Mouse (Mus musculus): ENCODE measurements around the gene Coro2b.

Gene Coro2b

GRCm38 (mm10) chr9:62437446-62437845 lies 99.4 kb downstream of the Coro2b start:
- DNase-seq (ENCODE audit: low read depth), result no peak

GRCm38 (mm10) chr9:62435613-62436318 lies 101.1 kb downstream of the Coro2b start:
- no peak for DNase-seq (ENCODE audit: low read depth)

DNA sequence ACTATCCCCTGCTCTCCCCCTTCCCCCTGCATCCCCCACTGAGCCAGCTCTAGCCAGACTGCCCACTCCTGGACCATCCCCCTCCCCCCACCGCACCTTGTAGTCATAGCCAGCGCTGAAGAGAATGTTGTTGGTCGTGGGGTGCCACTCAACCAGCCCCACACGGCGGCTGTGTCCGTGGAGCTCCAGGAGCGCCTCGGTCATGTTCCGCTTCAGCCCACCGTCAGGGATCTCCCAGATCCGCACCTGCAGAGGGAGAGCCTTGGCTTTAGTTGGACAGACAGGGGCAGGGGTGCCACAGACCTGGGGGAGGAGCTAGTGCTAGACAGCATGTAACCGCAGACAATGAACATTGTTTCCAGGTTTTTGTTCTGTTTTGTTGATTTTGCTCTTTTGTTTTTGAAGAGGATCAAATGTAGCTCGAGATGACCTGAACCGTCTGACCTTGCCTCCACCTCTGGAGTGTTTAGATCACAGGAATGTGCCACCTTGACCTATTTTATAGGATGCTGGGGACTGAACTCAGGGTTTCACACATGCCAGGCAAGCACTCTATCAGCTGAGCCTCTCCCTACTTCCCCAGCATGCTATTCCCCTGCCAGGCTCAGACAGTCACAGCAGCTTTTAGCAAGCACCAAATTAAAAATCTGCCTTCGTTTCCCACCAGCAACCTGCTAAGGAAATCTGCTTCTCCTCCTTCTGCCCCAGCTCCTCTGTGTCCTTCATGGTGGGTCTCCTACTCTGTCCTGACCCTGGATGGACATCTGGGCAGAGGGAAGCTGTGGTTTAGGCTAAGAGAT lies 104.4 kb downstream of the Coro2b start:
- DNase-seq (ENCODE audit: low read depth), result no peak

DNA sequence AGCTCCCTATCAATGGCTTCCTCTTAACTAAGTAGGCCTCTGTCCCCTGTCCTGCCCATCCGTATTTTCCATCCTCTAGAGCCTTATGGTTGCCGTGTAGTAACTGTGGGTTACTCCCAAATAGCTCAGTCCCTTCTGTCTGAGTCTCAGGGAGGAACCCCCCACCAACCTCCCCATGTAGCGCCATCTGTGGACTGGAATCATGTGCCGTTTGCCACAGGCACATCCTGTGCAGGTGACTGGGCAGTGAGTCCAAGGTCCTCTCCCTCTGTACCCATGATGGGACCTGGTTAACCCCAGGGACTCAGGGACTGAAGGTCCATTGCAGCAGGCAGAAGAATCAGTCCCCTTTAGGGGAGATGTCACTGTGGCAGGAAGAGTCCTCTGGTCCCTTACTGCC lies 106.1 kb downstream of the Coro2b start:
- DNase-seq (ENCODE audit: low read depth), result no peak

DNA sequence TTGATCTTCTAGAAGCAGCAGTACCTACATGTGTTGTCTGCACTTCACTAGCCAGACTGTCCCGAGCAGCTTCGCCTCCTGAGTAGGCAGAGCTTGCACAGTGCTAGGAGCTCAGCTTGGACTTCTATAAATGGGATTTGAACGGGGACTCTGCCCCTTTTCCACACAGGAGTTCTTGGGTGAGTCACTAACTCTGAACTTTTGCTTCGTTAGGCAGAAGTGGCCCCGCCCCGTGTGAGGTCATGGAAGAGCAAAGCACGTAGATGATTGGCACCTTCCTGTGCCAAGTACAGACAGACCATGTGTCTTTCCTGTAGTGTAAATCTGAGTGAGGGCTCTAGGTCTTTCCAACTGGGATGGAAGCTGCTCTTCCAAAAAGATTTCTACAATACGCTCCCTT lies 109.8 kb downstream of the Coro2b start:
- DNase-seq (ENCODE audit: low read depth), result peak; percentile 74

DNA sequence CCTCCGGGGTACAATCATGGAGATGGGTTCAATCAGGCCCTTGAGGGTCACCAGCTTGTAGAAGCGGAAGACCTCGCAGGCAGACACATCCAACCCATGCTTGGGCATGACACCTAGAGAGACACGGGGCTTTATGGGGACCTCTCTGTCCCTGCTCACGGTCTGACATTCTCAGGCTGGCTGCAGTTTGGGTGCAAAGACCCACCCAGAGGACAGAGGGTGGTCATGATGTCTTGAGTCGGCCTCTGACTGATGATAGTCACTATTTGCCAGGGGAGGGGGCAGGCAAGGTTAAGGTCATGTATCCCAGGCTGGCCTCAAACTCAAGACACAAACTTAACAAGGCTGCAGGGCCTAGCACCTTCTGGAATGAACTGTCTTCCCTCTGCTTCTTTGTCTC lies 110.3 kb downstream of the Coro2b start:
- no peak for DNase-seq (ENCODE audit: low read depth)

DNA sequence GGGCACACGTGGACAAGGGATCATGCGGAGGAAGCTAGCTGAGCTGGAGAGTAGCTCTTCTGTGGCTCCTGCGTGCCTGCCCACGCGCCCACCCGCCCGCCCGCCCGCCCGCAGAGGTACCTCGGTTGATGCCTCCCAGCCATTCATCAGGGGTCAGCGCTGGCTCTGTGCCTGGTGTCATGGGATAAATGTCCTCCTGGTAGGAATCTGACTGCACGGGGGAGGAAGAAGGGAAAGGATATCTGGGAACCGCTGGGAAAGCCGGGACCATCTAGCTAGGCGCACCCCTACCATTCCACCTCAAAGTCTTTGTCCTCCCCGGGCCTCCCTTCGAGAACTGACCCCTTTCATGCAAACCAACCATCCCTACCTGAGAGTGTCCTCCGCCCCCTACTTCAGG lies 110.8 kb downstream of the Coro2b start:
- no peak for DNase-seq (ENCODE audit: low read depth)

DNA sequence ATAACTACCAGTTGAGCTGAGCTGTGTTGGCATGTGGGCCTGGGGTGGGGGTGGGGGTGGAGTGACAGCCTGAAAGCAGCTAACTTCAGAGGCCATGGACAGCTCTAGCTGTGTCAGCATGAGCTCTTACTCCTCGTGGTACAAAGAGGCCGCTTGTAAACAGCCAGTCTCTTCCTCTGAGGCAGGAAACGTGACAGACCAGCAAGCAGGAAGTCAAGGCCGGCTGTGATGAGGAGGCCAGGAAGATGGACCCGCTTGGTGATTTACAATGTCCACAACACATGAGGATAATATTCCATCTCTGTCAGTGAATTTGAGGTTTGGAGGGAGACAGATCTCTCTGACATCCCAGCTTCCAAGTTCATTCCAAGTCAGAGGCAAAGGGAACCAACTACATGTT lies 111.6 kb downstream of the Coro2b start:
- peak; percentile 78 for DNase-seq (ENCODE audit: low read depth)

DNA sequence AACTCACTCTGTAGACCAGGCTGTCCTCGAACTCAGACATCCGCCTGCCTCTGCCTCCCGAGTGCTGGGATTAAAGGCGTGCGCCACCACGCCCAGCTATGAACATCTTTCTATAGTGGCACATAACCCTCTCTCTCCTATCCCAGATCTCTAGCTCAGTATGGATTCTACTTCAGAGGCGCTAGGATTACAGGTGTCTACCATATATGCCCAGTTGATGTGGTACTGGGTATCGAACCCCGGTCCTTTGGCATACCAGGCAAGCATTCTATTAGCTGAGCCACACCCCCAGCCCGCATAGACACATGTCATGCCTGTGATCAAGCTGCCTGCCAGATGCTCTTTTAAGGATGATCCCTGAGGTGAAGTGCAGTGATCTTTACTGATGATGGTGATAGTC lies 113.0 kb downstream of the Coro2b start:
- DNase-seq (ENCODE audit: low read depth), result no peak

DNA sequence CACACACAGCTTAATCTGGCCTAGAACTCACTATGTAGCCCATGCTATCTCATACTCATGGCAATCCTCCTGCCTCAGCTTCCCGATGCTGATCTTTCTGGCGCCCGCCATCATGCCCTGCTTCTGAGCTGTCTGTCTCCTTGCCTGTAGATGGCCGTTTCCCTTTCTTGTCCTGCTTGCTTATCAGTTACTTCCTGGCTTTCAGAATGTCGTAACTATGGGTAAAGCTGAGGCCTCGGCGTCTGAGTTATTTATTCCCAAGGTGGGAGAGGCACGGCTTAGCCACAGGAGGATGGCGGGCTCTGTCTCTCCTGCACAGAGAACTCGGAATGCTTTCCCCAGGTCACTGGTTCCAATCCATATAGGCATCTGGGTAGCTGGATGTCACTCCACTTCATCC lies 113.9 kb downstream of the Coro2b start:
- no peak for DNase-seq (ENCODE audit: low read depth)

DNA sequence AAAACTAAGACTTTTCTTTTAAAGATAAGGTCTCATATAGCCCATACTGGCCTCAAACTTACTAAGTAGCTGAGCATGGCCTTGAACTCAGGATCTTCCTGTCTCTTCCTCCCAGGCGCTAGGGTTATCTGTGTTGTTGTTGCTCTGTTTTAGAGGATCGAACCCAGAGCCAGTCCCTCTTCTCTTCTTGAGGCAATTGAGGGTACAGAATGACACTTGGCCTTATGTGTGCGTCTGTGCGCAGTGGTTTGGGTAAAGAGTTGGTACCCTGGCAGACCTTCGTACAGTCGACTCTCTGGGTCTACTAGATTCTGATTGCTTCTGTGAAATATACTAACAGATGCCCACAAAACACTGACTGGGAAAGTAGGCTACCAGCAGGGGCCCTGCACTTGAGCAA lies 114.9 kb downstream of the Coro2b start:
- DNase-seq (ENCODE audit: low read depth), result no peak

GRCm38 (mm10) chr9:62421027-62421426 lies 115.8 kb downstream of the Coro2b start:
- peak; percentile 85 for DNase-seq (ENCODE audit: low read depth)

GRCm38 (mm10) chr9:62420261-62420917 lies 116.5 kb downstream of the Coro2b start:
- DNase-seq (ENCODE audit: low read depth), result no peak

GRCm38 (mm10) chr9:62418742-62419141 lies 118.1 kb downstream of the Coro2b start:
- DNase-seq (ENCODE audit: low read depth), result peak; percentile 44

- DNase-seq (ENCODE audit: low read depth), result no peak
Measured at GRCm38 (mm10) chr9:62407357-62408146, 129.3 kb downstream of the Coro2b start.

DNA sequence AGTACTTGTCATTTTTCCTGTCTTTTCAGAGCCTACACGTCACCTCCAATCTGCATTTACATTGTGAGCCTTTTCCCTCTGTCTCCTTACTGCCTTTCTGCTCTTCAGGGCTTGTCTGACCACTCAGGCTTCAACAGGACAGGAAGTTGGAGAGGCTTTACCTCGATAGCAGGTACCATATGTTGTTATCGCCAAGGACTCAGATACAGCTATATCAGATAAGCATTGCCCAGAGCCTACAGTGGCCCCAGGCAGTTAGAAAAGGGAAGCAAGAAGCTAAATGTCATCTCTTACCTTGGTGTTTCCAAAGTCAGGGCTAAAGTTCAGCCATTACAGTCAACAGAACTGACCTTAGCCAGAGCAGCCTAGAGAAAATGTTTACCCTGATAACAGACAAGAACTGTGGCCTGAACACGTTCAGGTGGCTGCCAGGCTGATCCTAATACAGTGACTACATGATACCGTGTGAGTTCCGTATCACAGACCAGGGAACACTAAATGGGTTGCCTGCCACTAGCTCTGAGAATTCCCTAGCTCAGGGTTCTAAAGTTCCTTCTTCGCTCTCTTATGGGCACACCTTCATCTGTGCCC lies 130.3 kb downstream of the Coro2b start:
- DNase-seq (ENCODE audit: low read depth), result no peak

DNA sequence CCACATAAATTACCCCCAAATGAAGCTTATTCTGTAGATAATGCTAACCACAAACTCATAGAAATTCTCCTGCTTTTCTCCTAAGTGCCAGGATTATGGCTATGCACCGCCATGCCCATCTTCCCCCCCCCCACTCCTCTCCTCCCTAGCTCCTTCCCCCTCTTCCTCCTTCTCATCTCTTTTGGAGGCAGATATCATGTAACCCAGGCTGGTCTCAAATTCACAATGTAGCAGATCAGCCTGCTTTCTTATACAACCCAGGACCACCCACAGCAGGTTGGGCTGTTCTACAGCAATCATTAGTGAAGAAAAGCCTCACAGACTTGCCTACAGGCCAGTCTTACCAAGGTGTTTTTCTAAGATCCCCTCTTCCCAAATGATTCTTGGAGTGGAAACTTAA lies 135.3 kb downstream of the Coro2b start:
- DNase-seq (ENCODE audit: low read depth), result no peak

DNA sequence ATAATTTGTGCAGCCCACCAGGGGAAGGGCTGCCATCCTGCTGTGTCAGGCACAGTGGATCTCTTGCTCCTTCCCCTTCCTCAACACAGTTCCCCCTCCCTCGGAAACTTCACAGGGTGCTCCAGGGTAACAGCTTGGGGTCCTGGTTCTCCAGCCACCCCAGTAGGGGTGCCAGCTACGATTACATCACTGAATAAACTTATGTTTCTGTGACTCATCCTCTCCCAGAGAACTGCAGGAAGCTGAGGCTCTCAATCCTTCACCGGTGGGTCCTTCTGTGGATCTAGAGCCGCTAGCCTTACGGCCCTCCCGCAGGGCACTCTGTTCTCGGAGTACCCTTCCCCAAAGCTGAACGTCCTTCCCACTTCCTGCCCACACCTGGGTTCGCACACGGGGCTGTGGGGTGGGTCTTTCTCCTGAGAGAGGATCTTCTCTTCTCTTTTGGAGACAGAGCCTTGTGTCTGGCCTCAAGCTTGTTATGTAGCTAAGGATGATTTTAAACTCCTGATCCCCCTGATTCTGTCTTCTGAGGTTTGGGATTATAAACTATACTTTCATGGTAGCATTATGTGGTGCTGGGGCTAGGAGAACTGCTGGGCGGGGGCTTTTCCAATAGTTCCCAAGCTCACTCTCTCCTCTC lies 136.2 kb downstream of the Coro2b start:
- DNase-seq (ENCODE audit: low read depth), result no peak

- no peak for DNase-seq (ENCODE audit: low read depth)
Measured at GRCm38 (mm10) chr9:62394163-62394562, 142.7 kb downstream of the Coro2b start.

- no peak for DNase-seq (ENCODE audit: low read depth)
Measured at GRCm38 (mm10) chr9:62393531-62393930, 143.3 kb downstream of the Coro2b start.

DNA sequence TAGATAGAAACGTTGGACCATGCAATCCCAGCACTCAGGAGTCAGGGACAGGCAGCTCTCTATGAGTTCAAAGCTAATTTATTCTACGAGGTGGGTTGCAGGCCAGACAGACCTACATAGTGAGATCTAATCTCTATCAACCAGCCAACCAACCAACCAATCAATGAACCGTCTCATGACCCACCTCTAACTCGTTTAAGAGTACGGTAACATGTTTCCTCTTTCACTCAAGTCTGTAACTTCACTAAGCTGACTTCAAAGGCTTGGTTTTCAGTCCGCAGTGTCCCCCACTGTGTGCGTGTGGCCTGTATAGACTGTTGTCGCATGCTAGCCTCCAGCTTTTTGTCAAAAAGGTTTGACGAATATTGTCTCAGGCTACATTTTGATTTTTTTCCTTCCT lies 147.1 kb downstream of the Coro2b start:
- DNase-seq (ENCODE audit: low read depth), result no peak

Data from naive thymus-derived CD4-positive, alpha-beta T cell, adult 2 months (primary cell).